Mouse (Mus musculus) gonadal fat pad, adult 2 months (tissue): ENCODE results near the gene Cct4. TPM values are rescaled to one million over a fixed set of nuclear protein-coding genes. Genes with fewer than 3 reads are reported as not detected.

Source experiments
- DNase-seq: peaks from one replicate; pipeline ENCODE4 v3.0.0-alpha.2; 2012; ENCODE audit warnings: low read depth
- polyA plus RNA-seq: library from polyadenylated mRNA; depleted of rRNA; stranded (reverse); fragments of >200 nt; gene quantifications from 2 replicates; pipeline ENCODE4 v1.2.3, GENCODE M21; 2012; rRNA removed

Gene Cct4
- 78.2 and 148 TPM in 2 replicates for polyA plus RNA-seq

GRCm38 (mm10) chr11:22990393-22991126 lies at the start of gene Cct4:
Gene Cct4 (plus strand): TSS chr11:22990519.
- DNase-seq, result no peak

- DNase-seq, result no peak
These were observed 41.2 kb upstream of the Cct4 start for GRCm38 (mm10) chr11:22949101-22949500.

GRCm38 (mm10) chr11:22950131-22950530 lies 40.2 kb upstream of the Cct4 start:
- DNase-seq, result no peak

GRCm38 (mm10) chr11:22952668-22953067 lies 37.7 kb upstream of the Cct4 start:
- no peak for DNase-seq

GRCm38 (mm10) chr11:22956346-22956745 lies 34.0 kb upstream of the Cct4 start:
- DNase-seq, result no peak

GRCm38 (mm10) chr11:22956830-22957229 lies 33.5 kb upstream of the Cct4 start:
- DNase-seq, result no peak

- no peak for DNase-seq
These were observed 32.4 kb upstream of the Cct4 start for GRCm38 (mm10) chr11:22957791-22958374.

- no peak for DNase-seq
These were observed 28.2 kb upstream of the Cct4 start for GRCm38 (mm10) chr11:22962101-22962500.

GRCm38 (mm10) chr11:22964401-22964800 lies 25.9 kb upstream of the Cct4 start:
- DNase-seq, result no peak

- no peak for DNase-seq
These were observed 24.8 kb upstream of the Cct4 start for GRCm38 (mm10) chr11:22965503-22965902.

- DNase-seq, result no peak
These were observed 20.8 kb upstream of the Cct4 start for GRCm38 (mm10) chr11:22969486-22969885.

GRCm38 (mm10) chr11:22970546-22970945 lies 19.8 kb upstream of the Cct4 start:
- DNase-seq, result no peak

GRCm38 (mm10) chr11:22971835-22972709 lies 18.2 kb upstream of the Cct4 start, which contains the start of gene Zrsr1:
Gene Zrsr1 (plus strand): TSS chr11:22972005.
- DNase-seq, result no peak

- no peak for DNase-seq
These were observed 17.4 kb upstream of the Cct4 start for GRCm38 (mm10) chr11:22972746-22973526.

- DNase-seq, result no peak
These were observed 16.7 kb upstream of the Cct4 start for GRCm38 (mm10) chr11:22973599-22973998.

GRCm38 (mm10) chr11:22978215-22978614 lies 12.1 kb upstream of the Cct4 start:
- DNase-seq, result no peak

- DNase-seq, result no peak
These were observed 11.6 kb upstream of the Cct4 start for GRCm38 (mm10) chr11:22978711-22979110.

- no peak for DNase-seq
These were observed 11.1 kb upstream of the Cct4 start for GRCm38 (mm10) chr11:22979221-22979620.

GRCm38 (mm10) chr11:22981041-22981440 lies 9.3 kb upstream of the Cct4 start:
- DNase-seq, result no peak

- DNase-seq, result no peak
These were observed 8.8 kb upstream of the Cct4 start for GRCm38 (mm10) chr11:22981543-22981950.

- no peak for DNase-seq
These were observed 8.1 kb upstream of the Cct4 start, which contains the start of the genes Gm28048 and Commd1 for GRCm38 (mm10) chr11:22981984-22982757. Gene Gm28048 (minus strand): TSS chr11:22982090. Gene Commd1 (minus strand): TSS chr11:22982382.
